Mouse (Mus musculus): ENCODE data around the gene Lmf1. TPM values are rescaled to one million over a fixed set of nuclear protein-coding genes. Genes with fewer than 3 reads are reported as not detected.

Lmf1 gene
- polyA plus RNA-seq, 1 experiment from 2014 or later, result 36.9 TPM

GRCm38 (mm10) chr17:25640956-25641355, 62.1 kb downstream of the Lmf1 start:
- Histone ChIP-seq H3K36me3 (ENCODE audit: control insufficient read depth, insufficient read depth) (no peaks in the 10 kb centered on the region), H3K27ac (ENCODE audit: low read length) (no peak overlapping the region), H3K27me3 (ENCODE audit: control insufficient read depth, insufficient read depth, low read length) (no peaks in the 10 kb centered on the region), H3K9ac (ENCODE audit: low read length) (no peak overlapping the region), H3K9me3 (replicated peaks; ENCODE audit: control insufficient read depth, low read length) (no peaks in the 10 kb centered on the region), H3K4me2 (ENCODE audit: low read depth, low read length) (no peak overlapping the region), H3K4me3 (ENCODE audit: low read length) (no peak overlapping the region), H3K4me1 (ENCODE audit: control insufficient read depth, insufficient read depth, low read length) (no peaks in the 10 kb centered on the region)
- no peak for ATAC-seq (replicated peaks; ENCODE audit: extremely low read depth, insufficient read depth, low FRiP score)
- WGBS, result 73% methylated on average over 4 of the region's 4 CpGs

- 63% methylated on average over 8 of the region's 8 CpGs for WGBS
- Histone ChIP-seq H3K27ac (ENCODE audit: low read length) (no peak overlapping the region), H3K4me3 (ENCODE audit: low read length) (no peak overlapping the region)
These were observed 63.1 kb downstream of the Lmf1 start for GRCm38 (mm10) chr17:25642032-25642431.

GRCm38 (mm10) chr17:25643517-25644294, 64.8 kb downstream of the Lmf1 start:
- Histone ChIP-seq H3K4me1 (ENCODE audit: control insufficient read depth, insufficient read depth, low read length) (no peaks in the 10 kb centered on the region), H3K4me3 (ENCODE audit: low read length) (no peak overlapping the region), H3K4me2 (ENCODE audit: low read depth, low read length) (no peak overlapping the region), H3K9ac (ENCODE audit: low read length) (no peak overlapping the region), H3K27me3 (ENCODE audit: control insufficient read depth, insufficient read depth, low read length) (no peaks in the 10 kb centered on the region), H3K9me3 (replicated peaks; ENCODE audit: control insufficient read depth, low read length) (no peaks in the 10 kb centered on the region), H3K36me3 (ENCODE audit: control insufficient read depth, insufficient read depth) (0 out of 2 replicates have a peak, but pooled peaks cover 3% of the 10 kb centered on the region), H3K27ac (ENCODE audit: low read length) (no peak overlapping the region)
- no peak for ATAC-seq (replicated peaks; ENCODE audit: extremely low read depth, insufficient read depth, low FRiP score)
- 64% methylated on average over 13 of the region's 13 CpGs for WGBS

More at GRCm38 (mm10) chr17:25642032-25642431, 63.1 kb downstream of the Lmf1 start:
- ATAC-seq (replicated peaks; ENCODE audit: extremely low read depth, insufficient read depth, low FRiP score), result no peak
- no peaks in the 10 kb centered on the region for H3K27me3 ChIP-seq (ENCODE audit: control insufficient read depth, insufficient read depth, low read length)
- no peaks in the 10 kb centered on the region for H3K9me3 ChIP-seq (replicated peaks; ENCODE audit: control insufficient read depth, low read length)
- H3K4me1 ChIP-seq (ENCODE audit: control insufficient read depth, insufficient read depth, low read length), result no peaks in the 10 kb centered on the region
- no peaks in the 10 kb centered on the region for H3K36me3 ChIP-seq (ENCODE audit: control insufficient read depth, insufficient read depth)
- H3K9ac ChIP-seq (ENCODE audit: low read length), result no peak overlapping the region
- no peak overlapping the region for H3K4me2 ChIP-seq (ENCODE audit: low read depth, low read length)

GRCm38 (mm10) chr17:25644761-25645160, 65.9 kb downstream of the Lmf1 start:
- Histone ChIP-seq H3K9me3 (replicated peaks; ENCODE audit: control insufficient read depth, low read length) (no peaks in the 10 kb centered on the region), H3K4me2 (ENCODE audit: low read depth, low read length) (no peak overlapping the region), H3K27me3 (ENCODE audit: control insufficient read depth, insufficient read depth, low read length) (no peaks in the 10 kb centered on the region), H3K36me3 (ENCODE audit: control insufficient read depth, insufficient read depth) (peaks cover 10% of the 10 kb centered on the region), H3K4me1 (ENCODE audit: control insufficient read depth, insufficient read depth, low read length) (no peaks in the 10 kb centered on the region), H3K27ac (ENCODE audit: low read length) (no peak overlapping the region), H3K4me3 (ENCODE audit: low read length) (no peak overlapping the region), H3K9ac (ENCODE audit: low read length) (no peak overlapping the region)
- no peak for ATAC-seq (replicated peaks; ENCODE audit: extremely low read depth, insufficient read depth, low FRiP score)
- 84% methylated on average over 3 of the region's 3 CpGs for WGBS

GRCm38 (mm10) chr17:25645661-25646060, 66.8 kb downstream of the Lmf1 start:
- no peak overlapping the region for H3K27ac ChIP-seq (ENCODE audit: low read length)
- no peak overlapping the region for H3K4me2 ChIP-seq (ENCODE audit: low read depth, low read length)
- no peak overlapping the region for H3K4me3 ChIP-seq (ENCODE audit: low read length)
- H3K9ac ChIP-seq (ENCODE audit: low read length), result no peak overlapping the region
- no peaks in the 10 kb centered on the region for H3K4me1 ChIP-seq (ENCODE audit: control insufficient read depth, insufficient read depth, low read length)
- no peak for ATAC-seq (replicated peaks; ENCODE audit: extremely low read depth, insufficient read depth, low FRiP score)
- WGBS, result 89% methylated on average over 9 of the region's 9 CpGs
- peaks cover 15% of the 10 kb centered on the region for H3K36me3 ChIP-seq (ENCODE audit: control insufficient read depth, insufficient read depth)
- H3K27me3 ChIP-seq (ENCODE audit: control insufficient read depth, insufficient read depth, low read length), result no peaks in the 10 kb centered on the region
- no peaks in the 10 kb centered on the region for H3K9me3 ChIP-seq (replicated peaks; ENCODE audit: control insufficient read depth, low read length)

- Histone ChIP-seq H3K9me3 (replicated peaks; ENCODE audit: control insufficient read depth, low read length) (no peaks in the 10 kb centered on the region), H3K4me1 (ENCODE audit: control insufficient read depth, insufficient read depth, low read length) (no peaks in the 10 kb centered on the region), H3K36me3 (ENCODE audit: control insufficient read depth, insufficient read depth) (peaks cover 15% of the 10 kb centered on the region), H3K9ac (ENCODE audit: low read length) (no peak overlapping the region), H3K4me3 (ENCODE audit: low read length) (no peak overlapping the region), H3K27me3 (ENCODE audit: control insufficient read depth, insufficient read depth, low read length) (no peaks in the 10 kb centered on the region), H3K27ac (ENCODE audit: low read length) (no peak overlapping the region), H3K4me2 (ENCODE audit: low read depth, low read length) (no peak overlapping the region)
- WGBS, result 72% methylated on average over 10 of the region's 10 CpGs
- ATAC-seq (replicated peaks; ENCODE audit: extremely low read depth, insufficient read depth, low FRiP score), result no peak
These were observed 69.0 kb downstream of the Lmf1 start for GRCm38 (mm10) chr17:25647901-25648300.

- Histone ChIP-seq H3K4me2 (ENCODE audit: low read depth, low read length) (no peak overlapping the region), H3K9ac (ENCODE audit: low read length) (no peak overlapping the region), H3K36me3 (ENCODE audit: control insufficient read depth, insufficient read depth) (peaks cover 15% of the 10 kb centered on the region), H3K27me3 (ENCODE audit: control insufficient read depth, insufficient read depth, low read length) (no peaks in the 10 kb centered on the region), H3K9me3 (replicated peaks; ENCODE audit: control insufficient read depth, low read length) (no peaks in the 10 kb centered on the region), H3K4me1 (ENCODE audit: control insufficient read depth, insufficient read depth, low read length) (no peaks in the 10 kb centered on the region), H3K4me3 (ENCODE audit: low read length) (no peak overlapping the region), H3K27ac (ENCODE audit: low read length) (no peak overlapping the region)
- ATAC-seq (replicated peaks; ENCODE audit: extremely low read depth, insufficient read depth, low FRiP score), result no peak
- 48% methylated on average over 15 of the region's 15 CpGs for WGBS
These were observed 69.9 kb downstream of the Lmf1 start for GRCm38 (mm10) chr17:25648678-25649216.

- H3K4me3 ChIP-seq (ENCODE audit: low read length), result no peak overlapping the region
- H3K27ac ChIP-seq (ENCODE audit: low read length), result no peak overlapping the region
- H3K27me3 ChIP-seq (ENCODE audit: control insufficient read depth, insufficient read depth, low read length), result no peaks in the 10 kb centered on the region
- no peaks in the 10 kb centered on the region for H3K9me3 ChIP-seq (replicated peaks; ENCODE audit: control insufficient read depth, low read length)
- H3K4me2 ChIP-seq (ENCODE audit: low read depth, low read length), result no peak overlapping the region
- 89% methylated on average over 7 of the region's 7 CpGs for WGBS
- ATAC-seq (replicated peaks; ENCODE audit: extremely low read depth, insufficient read depth, low FRiP score), result no peak
- H3K4me1 ChIP-seq (ENCODE audit: control insufficient read depth, insufficient read depth, low read length), result no peaks in the 10 kb centered on the region
- peaks cover 18% of the 10 kb centered on the region for H3K36me3 ChIP-seq (ENCODE audit: control insufficient read depth, insufficient read depth)
- H3K9ac ChIP-seq (ENCODE audit: low read length), result no peak overlapping the region
These were observed 71.8 kb downstream of the Lmf1 start for GRCm38 (mm10) chr17:25650726-25651125.

- Histone ChIP-seq H3K4me1 (ENCODE audit: control insufficient read depth, insufficient read depth, low read length) (no peaks in the 10 kb centered on the region), H3K9me3 (replicated peaks; ENCODE audit: control insufficient read depth, low read length) (no peaks in the 10 kb centered on the region), H3K9ac (ENCODE audit: low read length) (no peak overlapping the region), H3K4me2 (ENCODE audit: low read depth, low read length) (no peak overlapping the region), H3K36me3 (ENCODE audit: control insufficient read depth, insufficient read depth) (peaks cover 23% of the 10 kb centered on the region), H3K27ac (ENCODE audit: low read length) (no peak overlapping the region), H3K27me3 (ENCODE audit: control insufficient read depth, insufficient read depth, low read length) (no peaks in the 10 kb centered on the region), H3K4me3 (ENCODE audit: low read length) (no peak overlapping the region)
- ATAC-seq (replicated peaks; ENCODE audit: extremely low read depth, insufficient read depth, low FRiP score), result no peak
- 88% methylated on average over 8 of the region's 8 CpGs for WGBS
These were observed 73.4 kb downstream of the Lmf1 start for GRCm38 (mm10) chr17:25652272-25652671.
